Mouse (Mus musculus): Measurements from ENCODE around the gene Gm17018. TPM values are rescaled to one million over a fixed set of nuclear protein-coding genes. Genes with fewer than 3 reads are reported as not detected.

Gm17018 gene
- polyA plus RNA-seq, 1 experiment from 2014 or later: 71.7 TPM

DNA sequence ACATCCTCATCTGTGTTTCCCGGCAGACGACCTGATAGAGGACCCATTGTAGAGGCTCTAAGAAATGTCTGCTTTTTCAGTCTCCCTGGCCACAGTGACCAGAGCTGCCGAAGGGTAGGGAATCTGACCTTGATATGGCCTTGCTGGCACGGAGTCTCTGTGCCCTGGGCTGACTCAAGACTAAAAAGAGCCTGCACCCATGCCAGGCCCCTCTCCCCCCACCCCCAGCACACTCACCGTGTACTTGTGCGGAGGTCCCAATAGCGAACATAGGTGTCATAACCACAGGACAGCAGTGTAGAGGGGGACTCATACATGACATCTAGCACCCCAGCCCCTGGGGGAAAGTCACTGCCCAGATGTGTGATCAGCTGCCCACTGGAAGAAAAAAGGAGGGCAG lies 19.0 kb downstream of the Gm17018 start:
- H3K27me3 ChIP-seq: no peaks in the 10 kb centered on the region
- 88% methylated on average over 7 of the region's 7 CpGs for WGBS
- H3K4me3 ChIP-seq: no peak overlapping the region
- H3K4me2 ChIP-seq: no peak overlapping the region
- peaks cover 25% of the 10 kb centered on the region for H3K4me1 ChIP-seq (replicated peaks)
- H3K36me3 ChIP-seq: peaks cover 22% of the 10 kb centered on the region
- H3K27ac ChIP-seq (replicated peaks): no peak overlapping the region
- no peak overlapping the region for H3K9ac ChIP-seq
- H3K9me3 ChIP-seq: no peaks in the 10 kb centered on the region
- ATAC-seq (ENCODE audit: low FRiP score, low read depth): no peak

- Histone ChIP-seq H3K4me3 (no peak overlapping the region), H3K36me3 (peaks cover 22% of the 10 kb centered on the region), H3K4me2 (no peak overlapping the region), H3K4me1 (replicated peaks) (peaks cover 23% of the 10 kb centered on the region), H3K27ac (replicated peaks) (no peak overlapping the region), H3K27me3 (no peaks in the 10 kb centered on the region), H3K9ac (no peak overlapping the region), H3K9me3 (no peaks in the 10 kb centered on the region)
- 22% methylated on average over 12 of the region's 12 CpGs for WGBS
- 0 out of 2 replicates have a peak, but pooled peaks have one; percentile 6 for ATAC-seq (ENCODE audit: low FRiP score, low read depth)
Measured at GRCm38 (mm10) chr19:45580235-45580634, 19.8 kb downstream of the Gm17018 start.

- Histone ChIP-seq H3K4me1 (replicated peaks) (peaks cover 18% of the 10 kb centered on the region), H3K27ac (replicated peaks) (no peak overlapping the region), H3K9me3 (no peaks in the 10 kb centered on the region), H3K4me2 (no peak overlapping the region), H3K27me3 (no peaks in the 10 kb centered on the region), H3K9ac (no peak overlapping the region), H3K36me3 (peaks cover 22% of the 10 kb centered on the region), H3K4me3 (no peak overlapping the region)
- ATAC-seq (ENCODE audit: low FRiP score, low read depth): no peak
- 67% methylated on average over 3 of the region's 3 CpGs for WGBS
Measured at GRCm38 (mm10) chr19:45581257-45581656, 20.8 kb downstream of the Gm17018 start.

DNA sequence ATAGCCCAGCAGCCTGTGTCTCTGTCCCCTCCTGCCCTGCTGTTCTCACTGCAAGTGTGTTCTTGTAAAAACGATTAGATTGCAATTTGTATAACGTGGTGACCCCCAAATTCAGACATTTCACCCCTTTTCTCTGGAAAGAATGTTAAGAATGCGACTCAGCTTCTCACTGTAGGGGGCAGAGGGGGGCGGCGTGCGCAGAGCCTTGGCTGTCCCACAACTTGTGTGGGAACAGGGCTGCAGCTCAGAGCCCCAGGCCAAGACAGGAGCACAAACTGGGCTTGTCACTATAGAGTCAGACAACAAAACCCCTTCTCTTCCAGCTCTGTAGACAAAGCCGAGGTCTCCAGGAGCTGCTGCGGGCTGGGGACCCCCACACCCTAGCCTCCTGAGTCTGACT lies 21.7 kb downstream of the Gm17018 start:
- peaks cover 4% of the 10 kb centered on the region; the same call in 1 of the 2 replicates for H3K27me3 ChIP-seq

DNA sequence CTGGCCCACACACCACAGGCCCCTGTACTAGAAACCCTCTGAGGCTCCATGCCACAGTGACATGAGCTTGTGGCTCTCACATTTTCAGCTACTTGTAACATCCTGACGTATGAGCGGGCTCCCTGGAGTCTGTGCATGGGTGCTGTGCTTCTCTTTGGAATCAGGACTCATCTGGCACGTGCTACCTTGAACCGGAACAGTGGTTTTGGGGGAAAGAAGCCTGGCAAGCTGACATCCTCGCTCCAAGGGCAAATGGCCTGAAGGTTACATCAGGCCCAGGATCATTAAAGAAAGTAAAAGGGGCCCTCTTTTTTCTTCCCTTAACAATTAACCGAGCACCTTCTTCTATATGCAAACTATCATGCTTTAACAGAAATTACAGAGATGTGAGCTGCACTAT lies 22.7 kb downstream of the Gm17018 start:
- H3K27me3 ChIP-seq: peaks cover 7% of the 10 kb centered on the region; the same call in 1 of the 2 replicates
- H3K27ac ChIP-seq (replicated peaks): no peak overlapping the region
- WGBS: 87% methylated on average over 6 of the region's 6 CpGs
- no peak for ATAC-seq (ENCODE audit: low FRiP score, low read depth)
- H3K9me3 ChIP-seq: no peaks in the 10 kb centered on the region
- H3K4me3 ChIP-seq: no peak overlapping the region
- H3K9ac ChIP-seq: no peak overlapping the region
- peaks cover 11% of the 10 kb centered on the region for H3K36me3 ChIP-seq
- no peak overlapping the region for H3K4me2 ChIP-seq
- peaks cover 18% of the 10 kb centered on the region for H3K4me1 ChIP-seq (replicated peaks)

More for the DNA sequence above, 21.7 kb downstream of the Gm17018 start:
- Histone ChIP-seq H3K4me2 (no peak overlapping the region), H3K9ac (no peak overlapping the region), H3K36me3 (peaks cover 21% of the 10 kb centered on the region), H3K27ac (replicated peaks) (0 out of 2 replicates have a peak overlapping the region, but pooled peaks have one; percentile 36), H3K4me1 (replicated peaks) (peaks cover 18% of the 10 kb centered on the region), H3K4me3 (no peak overlapping the region), H3K9me3 (no peaks in the 10 kb centered on the region)
- ATAC-seq (ENCODE audit: low FRiP score, low read depth): no peak
- 9% methylated on average over 8 of the region's 8 CpGs for WGBS

GRCm38 (mm10) chr19:45584856-45585620 lies 24.6 kb downstream of the Gm17018 start:
- Histone ChIP-seq H3K27me3 (peaks cover 7% of the 10 kb centered on the region; the same call in 1 of the 2 replicates), H3K27ac (replicated peaks) (no peak overlapping the region), H3K4me1 (replicated peaks) (peaks cover 15% of the 10 kb centered on the region), H3K9ac (no peak overlapping the region), H3K36me3 (no peaks in the 10 kb centered on the region), H3K4me2 (no peak overlapping the region), H3K4me3 (no peak overlapping the region), H3K9me3 (no peaks in the 10 kb centered on the region)
- WGBS: 78% methylated on average over 9 of the region's 9 CpGs
- ATAC-seq (ENCODE audit: low FRiP score, low read depth): no peak

DNA sequence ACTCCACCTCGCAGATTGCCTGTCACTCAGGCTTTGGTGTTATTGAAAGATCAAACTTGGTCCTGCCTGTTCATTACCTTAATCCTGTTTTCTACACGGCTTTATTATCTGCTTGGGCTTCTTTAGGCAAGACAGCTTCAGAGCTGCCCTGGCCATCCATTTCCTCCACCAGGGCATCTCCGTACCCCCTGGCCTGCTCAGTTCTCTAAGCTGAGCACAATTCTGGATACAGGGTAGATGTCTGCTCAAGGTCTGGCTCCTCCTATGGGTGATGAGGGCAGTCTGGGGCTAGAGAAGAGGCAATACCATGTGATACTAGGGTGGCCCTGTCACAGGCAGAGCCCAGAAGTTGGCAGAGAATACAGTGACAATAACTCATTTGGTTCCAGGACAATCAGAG lies 26.4 kb downstream of the Gm17018 start:
- no peak overlapping the region for H3K27ac ChIP-seq (replicated peaks)
- H3K36me3 ChIP-seq: 0 out of 2 replicates have a peak, but pooled peaks cover 6% of the 10 kb centered on the region
- no peak overlapping the region for H3K9ac ChIP-seq
- no peak overlapping the region for H3K4me2 ChIP-seq
- no peak overlapping the region for H3K4me3 ChIP-seq
- H3K27me3 ChIP-seq: peaks cover 7% of the 10 kb centered on the region; the same call in 1 of the 2 replicates
- H3K4me1 ChIP-seq (replicated peaks): peaks cover 9% of the 10 kb centered on the region
- 76% methylated on average over 3 of the region's 3 CpGs for WGBS
- no peaks in the 10 kb centered on the region for H3K9me3 ChIP-seq
- no peak for ATAC-seq (ENCODE audit: low FRiP score, low read depth)

DNA sequence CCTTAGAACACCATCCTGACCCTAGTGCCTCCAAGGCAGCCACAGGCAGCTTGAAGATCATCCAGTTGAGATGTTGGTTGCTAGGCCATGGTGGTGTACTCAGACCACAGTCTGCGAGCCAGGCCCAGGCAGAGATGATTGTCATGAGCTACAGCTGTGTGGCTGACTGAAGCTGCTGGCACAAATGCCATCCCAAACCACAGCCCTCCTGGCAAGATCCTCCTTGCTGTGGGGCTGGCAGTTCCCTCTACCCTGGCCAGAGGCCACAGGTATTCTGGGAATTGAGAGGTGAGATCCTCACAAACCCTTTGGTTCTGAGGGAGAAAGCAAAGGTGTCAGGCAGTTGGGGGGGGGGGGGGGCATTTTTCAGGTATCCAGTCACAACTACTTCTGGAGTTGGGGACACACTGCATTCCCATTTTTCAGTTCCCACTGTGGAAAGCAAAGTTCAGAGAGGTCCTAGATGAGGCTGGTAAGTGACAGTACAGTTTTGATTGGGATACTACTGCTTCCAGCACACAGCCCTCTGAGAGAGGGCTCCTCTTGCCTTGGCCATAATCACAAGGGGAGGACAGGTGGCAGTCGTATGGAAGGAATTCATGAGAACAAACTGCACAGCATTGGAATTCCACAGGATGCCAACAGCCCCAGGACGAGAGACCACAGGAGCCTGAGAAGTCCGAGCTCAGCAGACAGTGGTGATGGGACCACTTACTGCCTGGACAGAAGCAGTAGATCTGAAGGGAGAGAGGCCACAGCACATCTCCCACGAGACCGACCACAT lies 27.3 kb downstream of the Gm17018 start:
- 84% methylated on average over 6 of the region's 6 CpGs for WGBS
- H3K9me3 ChIP-seq: no peaks in the 10 kb centered on the region
- H3K4me3 ChIP-seq: no peak overlapping the region
- H3K4me1 ChIP-seq (replicated peaks): peaks cover under 1% of the 10 kb centered on the region; the same call in 1 of the 2 replicates
- H3K27ac ChIP-seq (replicated peaks): no peak overlapping the region
- no peak overlapping the region for H3K9ac ChIP-seq
- peaks cover 7% of the 10 kb centered on the region; the same call in 1 of the 2 replicates for H3K27me3 ChIP-seq
- H3K4me2 ChIP-seq: no peak overlapping the region
- H3K36me3 ChIP-seq: 0 out of 2 replicates have a peak, but pooled peaks cover 6% of the 10 kb centered on the region
- ATAC-seq (ENCODE audit: low FRiP score, low read depth): no peak

GRCm38 (mm10) chr19:45589761-45590160 lies 29.3 kb downstream of the Gm17018 start:
- no peak overlapping the region for H3K4me3 ChIP-seq
- no peak overlapping the region for H3K9ac ChIP-seq
- H3K27ac ChIP-seq (replicated peaks): no peak overlapping the region
- H3K27me3 ChIP-seq: peaks cover 10% of the 10 kb centered on the region; the same call in 1 of the 2 replicates
- 0 out of 2 replicates have a peak, but pooled peaks cover 6% of the 10 kb centered on the region for H3K36me3 ChIP-seq
- H3K4me2 ChIP-seq: no peak overlapping the region
- 86% methylated on average over 6 of the region's 6 CpGs for WGBS
- no peak for ATAC-seq (ENCODE audit: low FRiP score, low read depth)
- no peaks in the 10 kb centered on the region for H3K4me1 ChIP-seq (replicated peaks)
- H3K9me3 ChIP-seq: no peaks in the 10 kb centered on the region

DNA sequence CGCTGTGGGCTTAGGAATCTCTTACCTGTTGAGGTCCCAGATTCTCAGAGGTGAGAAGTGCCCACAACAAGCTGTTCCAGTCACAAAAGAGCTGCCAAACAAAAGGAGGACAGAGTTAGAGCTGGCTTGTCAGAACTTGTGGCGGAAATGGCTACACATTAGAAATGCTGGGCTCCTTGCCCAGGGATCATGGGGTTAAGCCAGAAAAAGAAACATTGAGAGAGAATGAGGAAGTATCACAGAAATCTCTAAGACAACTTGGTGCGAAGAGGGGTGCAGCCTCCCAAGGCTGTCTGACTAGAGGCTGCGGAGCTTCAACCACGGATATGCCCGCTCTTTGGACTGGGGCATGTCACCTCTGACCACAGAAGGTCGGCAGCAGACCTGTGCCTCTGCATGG lies 31.3 kb downstream of the Gm17018 start:
- no peak for ATAC-seq (ENCODE audit: low FRiP score, low read depth)
- Histone ChIP-seq H3K4me3 (no peak overlapping the region), H3K9me3 (no peaks in the 10 kb centered on the region), H3K4me1 (replicated peaks) (peaks cover 12% of the 10 kb centered on the region), H3K36me3 (0 out of 2 replicates have a peak, but pooled peaks cover 6% of the 10 kb centered on the region), H3K4me2 (no peak overlapping the region), H3K27ac (replicated peaks) (no peak overlapping the region), H3K27me3 (peaks cover 6% of the 10 kb centered on the region; the same call in 1 of the 2 replicates), H3K9ac (no peak overlapping the region)
- WGBS: 80% methylated on average over 7 of the region's 7 CpGs

DNA sequence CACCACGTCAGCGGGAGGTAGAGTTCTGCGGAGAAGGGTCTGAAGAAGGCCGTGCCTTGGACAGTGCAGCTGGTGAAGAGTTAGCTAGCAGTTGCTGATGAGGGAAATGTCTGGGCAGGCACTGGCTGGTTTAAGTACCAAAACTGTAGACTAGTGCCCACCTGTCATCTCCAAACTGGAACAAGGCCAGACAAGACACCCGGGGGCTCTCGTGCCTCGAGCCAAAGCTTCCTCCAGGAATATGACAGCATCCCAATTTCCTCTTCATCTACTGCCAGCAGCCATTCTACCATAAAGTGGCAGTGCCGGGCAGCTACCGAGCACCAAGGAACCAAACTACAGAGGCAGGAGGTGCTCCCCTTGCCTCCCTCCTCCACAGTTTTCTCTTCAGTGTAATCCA lies 32.5 kb downstream of the Gm17018 start:
- no peaks in the 10 kb centered on the region for H3K9me3 ChIP-seq
- WGBS: 79% methylated on average over 9 of the region's 9 CpGs
- no peak for ATAC-seq (ENCODE audit: low FRiP score, low read depth)

GRCm38 (mm10) chr19:45594079-45594478 lies 33.7 kb downstream of the Gm17018 start:
- Histone ChIP-seq H3K4me1 (replicated peaks) (peaks cover 12% of the 10 kb centered on the region), H3K9ac (no peak overlapping the region), H3K27ac (replicated peaks) (no peak overlapping the region), H3K27me3 (peaks cover 12% of the 10 kb centered on the region; the same call in 1 of the 2 replicates), H3K4me2 (no peak overlapping the region), H3K36me3 (0 out of 2 replicates have a peak, but pooled peaks cover 6% of the 10 kb centered on the region), H3K4me3 (no peak overlapping the region), H3K9me3 (no peaks in the 10 kb centered on the region)
- no peak for ATAC-seq (ENCODE audit: low FRiP score, low read depth)
- WGBS: 93% methylated on average over 7 of the region's 7 CpGs

More for the DNA sequence above, 32.5 kb downstream of the Gm17018 start:
- Histone ChIP-seq H3K27ac (replicated peaks) (no peak overlapping the region), H3K27me3 (peaks cover 7% of the 10 kb centered on the region; the same call in 1 of the 2 replicates), H3K36me3 (0 out of 2 replicates have a peak, but pooled peaks cover 6% of the 10 kb centered on the region), H3K4me1 (replicated peaks) (peaks cover 12% of the 10 kb centered on the region), H3K9ac (no peak overlapping the region), H3K4me2 (no peak overlapping the region), H3K4me3 (no peak overlapping the region)

Data from hindbrain, embryonic 15.5 days (tissue).